Mouse (Mus musculus) kidney, embryonic 16.5 days (tissue): ENCODE data around the gene 4921524J17Rik. TPM values are rescaled to one million over a fixed set of nuclear protein-coding genes. Genes with fewer than 3 reads are reported as not detected.

Source experiments
- ATAC-seq: fragments of 200-750 bp; cut with Nextera tagmentation; 2 replicates; pipeline ENCODE4 v1.8.0; 2017; ENCODE audit warnings: moderate TSS enrichment; ENCODE audit not compliant: low FRiP score, low TSS enrichment
- H3K27ac ChIP-seq: fragments of 300-500 bp; sonication (generic); 2 replicates; pipeline ENCODE4 v1.5.1; 2014; ENCODE audit warnings: low read length
- H3K27me3 ChIP-seq: fragments of 300-500 bp; sonication (generic); 2 replicates; pipeline ENCODE4 v1.6.1; 2014; ENCODE audit warnings: low read length, control low read depth, mixed read lengths; ENCODE audit not compliant: insufficient read depth
- H3K36me3 ChIP-seq: fragments of 300-500 bp; sonication (generic); 2 replicates; pipeline ENCODE4 v1.6.1; 2014; ENCODE audit warnings: low read length, control low read depth, mixed read lengths; ENCODE audit not compliant: insufficient read depth
- H3K4me1 ChIP-seq: fragments of 300-500 bp; sonication (generic); 2 replicates; pipeline ENCODE4 v1.6.1; 2014; ENCODE audit warnings: low read length, control low read depth, mixed read lengths; ENCODE audit not compliant: insufficient read depth
- H3K4me2 ChIP-seq: fragments of 300-500 bp; sonication (generic); replicated peaks from 2 replicates; pipeline ENCODE4 v1.6.1; 2014; ENCODE audit warnings: low read depth, low read length
- H3K4me3 ChIP-seq: fragments of 300-500 bp; sonication (generic); 2 replicates; pipeline ENCODE4 v1.5.1; 2014; ENCODE audit warnings: mild to moderate bottlenecking, low read length
- H3K9ac ChIP-seq: fragments of 300-500 bp; sonication (generic); replicated peaks from 2 replicates; pipeline ENCODE4 v1.6.1; 2014; ENCODE audit warnings: low read length
- H3K9me3 ChIP-seq: fragments of 300-500 bp; sonication (generic); 2 replicates; pipeline ENCODE4 v1.6.1; 2016; ENCODE audit warnings: low read length, control low read depth
- WGBS: fragments of 180-500 bp; shearing (Covaris S2); extraction: QIAGEN DNeasy Blood & Tissue Kit; methylation state at CpG from one replicate; pipeline ENCODE4 v1.1.7; 2014; 5-methylcytosine and 5-hydroxymethylcytosine counted together
- polyA plus RNA-seq: library from polyadenylated mRNA; unstranded; fragments of >200 nt; fragmentation: Nextera tagmentation; extraction: Ambion mirVana; gene quantifications from 2 replicates; pipeline ENCODE4 v1.2.1, GENCODE M21; 2015

Gene 4921524J17Rik
- polyA plus RNA-seq, 1 experiment from 2014 or later: 38.8 TPM

GRCm38 (mm10) chr8:85466056-85466455 lies 33.4 kb upstream of the 4921524J17Rik start:
- no peak overlapping the region for H3K4me2 ChIP-seq
- no peak overlapping the region for H3K27ac ChIP-seq
- no peak overlapping the region for H3K4me3 ChIP-seq
- H3K9me3 ChIP-seq: no peaks in the 10 kb centered on the region
- no peaks in the 10 kb centered on the region for H3K27me3 ChIP-seq
- H3K9ac ChIP-seq: no peak overlapping the region
- no peaks in the 10 kb centered on the region for H3K36me3 ChIP-seq
- no peaks in the 10 kb centered on the region for H3K4me1 ChIP-seq
- no peak for ATAC-seq
- WGBS: 86% methylated on average over 4 of the region's 4 CpGs

GRCm38 (mm10) chr8:85464316-85464715 lies 31.7 kb upstream of the 4921524J17Rik start:
- no peaks in the 10 kb centered on the region for H3K36me3 ChIP-seq
- H3K4me2 ChIP-seq: no peak overlapping the region
- no peak overlapping the region for H3K4me3 ChIP-seq
- H3K27ac ChIP-seq: no peak overlapping the region
- H3K4me1 ChIP-seq: no peaks in the 10 kb centered on the region
- H3K27me3 ChIP-seq: no peaks in the 10 kb centered on the region
- no peak for ATAC-seq
- no peaks in the 10 kb centered on the region for H3K9me3 ChIP-seq
- H3K9ac ChIP-seq: no peak overlapping the region

DNA sequence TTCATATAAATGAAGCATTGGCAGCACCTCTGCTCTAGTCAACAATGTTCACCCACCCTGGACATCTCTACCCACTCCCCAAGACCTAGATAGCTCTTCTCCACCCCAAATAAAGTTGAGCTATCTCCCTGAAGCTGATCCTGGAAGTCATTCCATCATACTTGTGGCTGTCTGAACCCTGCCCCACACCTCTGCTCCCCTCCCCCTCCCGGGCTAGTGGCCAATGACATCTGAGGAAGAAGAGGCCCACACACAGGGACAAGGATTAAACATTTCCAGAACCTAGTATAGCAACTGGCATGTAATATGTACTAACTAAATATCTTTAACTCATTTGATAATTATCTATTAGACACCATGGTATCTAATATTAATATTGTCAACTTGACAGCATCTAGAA lies 29.8 kb upstream of the 4921524J17Rik start:
- Histone ChIP-seq H3K36me3 (no peaks in the 10 kb centered on the region), H3K4me2 (no peak overlapping the region), H3K27ac (no peak overlapping the region), H3K4me3 (no peak overlapping the region), H3K9ac (no peak overlapping the region), H3K27me3 (no peaks in the 10 kb centered on the region), H3K9me3 (no peaks in the 10 kb centered on the region), H3K4me1 (no peaks in the 10 kb centered on the region)
- ATAC-seq: no peak
- 73% methylated on average over 1 of the region's 1 CpGs for WGBS

DNA sequence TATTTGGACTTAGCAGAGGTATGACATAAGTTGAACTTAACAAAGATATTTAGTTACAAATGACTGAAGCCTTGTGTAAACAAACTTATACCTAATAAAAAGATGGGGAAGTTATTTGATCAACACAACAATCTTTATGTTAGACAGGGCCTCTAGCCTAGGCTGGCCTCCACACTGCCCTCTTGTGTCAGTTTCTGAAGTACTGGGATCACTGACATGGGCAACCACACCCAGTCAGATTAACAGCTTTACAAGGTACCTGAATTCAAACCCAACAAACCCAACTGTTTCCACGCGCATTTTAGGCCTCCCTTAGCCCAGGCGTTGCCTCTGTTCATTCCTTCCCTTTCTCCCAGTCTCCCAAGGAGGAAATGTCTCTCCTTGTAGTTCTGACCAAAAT lies 28.7 kb upstream of the 4921524J17Rik start:
- Histone ChIP-seq H3K4me1 (no peaks in the 10 kb centered on the region), H3K9ac (no peak overlapping the region), H3K27ac (no peak overlapping the region), H3K4me3 (no peak overlapping the region), H3K4me2 (no peak overlapping the region), H3K27me3 (no peaks in the 10 kb centered on the region), H3K9me3 (no peaks in the 10 kb centered on the region), H3K36me3 (no peaks in the 10 kb centered on the region)
- ATAC-seq: no peak
- 81% methylated on average over 3 of the region's 3 CpGs for WGBS

DNA sequence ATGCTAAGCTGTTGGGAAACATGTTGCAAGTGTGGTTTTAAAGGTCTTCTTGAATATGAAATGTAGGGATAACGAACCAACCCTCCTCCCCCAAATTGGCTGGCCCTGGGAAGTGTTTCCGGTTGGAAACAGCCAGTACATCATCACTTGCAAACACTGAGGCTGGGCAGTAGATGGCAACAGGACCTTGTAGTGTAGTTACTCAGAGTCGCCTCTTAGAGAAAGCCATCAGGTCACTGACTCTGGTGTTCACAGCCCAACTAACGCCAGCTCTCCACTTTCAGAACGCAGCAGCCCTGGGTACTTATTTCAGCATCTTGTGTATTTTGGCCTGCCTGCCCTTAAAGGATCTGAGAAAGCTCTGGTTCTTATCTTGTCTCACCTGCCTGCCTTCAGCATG lies 28.2 kb upstream of the 4921524J17Rik start:
- H3K27me3 ChIP-seq: no peaks in the 10 kb centered on the region
- no peak overlapping the region for H3K27ac ChIP-seq
- no peaks in the 10 kb centered on the region for H3K4me1 ChIP-seq
- no peak for ATAC-seq
- no peak overlapping the region for H3K4me3 ChIP-seq
- no peaks in the 10 kb centered on the region for H3K36me3 ChIP-seq
- WGBS: 41% methylated on average over 5 of the region's 5 CpGs
- H3K4me2 ChIP-seq: no peak overlapping the region
- H3K9ac ChIP-seq: no peak overlapping the region
- H3K9me3 ChIP-seq: no peaks in the 10 kb centered on the region

GRCm38 (mm10) chr8:85459582-85459981 lies 26.9 kb upstream of the 4921524J17Rik start:
- no peak for ATAC-seq
- Histone ChIP-seq H3K27ac (no peak overlapping the region), H3K4me2 (no peak overlapping the region), H3K27me3 (no peaks in the 10 kb centered on the region), H3K36me3 (no peaks in the 10 kb centered on the region), H3K4me1 (no peaks in the 10 kb centered on the region), H3K9ac (no peak overlapping the region), H3K9me3 (no peaks in the 10 kb centered on the region), H3K4me3 (no peak overlapping the region)
- WGBS: 71% methylated on average over 3 of the region's 3 CpGs

DNA sequence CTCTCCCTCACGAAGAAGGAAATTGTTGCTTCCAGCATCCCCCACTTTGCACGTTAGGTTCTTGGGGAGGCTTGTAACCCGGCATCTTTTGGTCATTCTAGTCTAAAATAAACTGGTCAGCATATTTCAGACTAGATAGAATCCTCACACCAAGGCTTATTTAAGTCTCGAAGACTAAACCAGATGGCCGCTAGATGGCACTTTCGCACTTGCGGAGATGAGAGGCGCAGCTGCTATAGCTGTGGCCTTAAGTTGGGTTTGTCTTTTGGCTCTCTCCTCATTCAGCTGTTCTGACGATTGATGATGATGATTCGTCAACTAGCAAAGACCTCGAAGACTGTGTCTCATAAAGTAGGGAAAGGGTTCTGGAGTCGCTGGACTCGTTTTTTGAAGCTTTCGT lies 23.9 kb upstream of the 4921524J17Rik start:
- Histone ChIP-seq H3K4me1 (peaks cover 7% of the 10 kb centered on the region; the same call in 1 of the 2 replicates), H3K9ac (no peak overlapping the region), H3K4me2 (peak overlapping the region; percentile 23; the same call in 1 of the 2 replicates), H3K4me3 (no peak overlapping the region), H3K27ac (no peak overlapping the region), H3K9me3 (no peaks in the 10 kb centered on the region), H3K27me3 (no peaks in the 10 kb centered on the region), H3K36me3 (no peaks in the 10 kb centered on the region)
- ATAC-seq: peak; percentile 74; the same call in 1 of the 2 replicates
- WGBS: 7% methylated on average over 14 of the region's 14 CpGs

GRCm38 (mm10) chr8:85454750-85455149 lies 22.1 kb upstream of the 4921524J17Rik start:
- peaks cover 7% of the 10 kb centered on the region; the same call in 1 of the 2 replicates for H3K4me1 ChIP-seq
- H3K27ac ChIP-seq: no peak overlapping the region
- ATAC-seq: no peak; the same call in 1 of the 2 replicates
- H3K9me3 ChIP-seq: no peaks in the 10 kb centered on the region
- H3K4me2 ChIP-seq: no peak overlapping the region
- H3K9ac ChIP-seq: no peak overlapping the region
- 63% methylated on average over 8 of the region's 8 CpGs for WGBS
- no peaks in the 10 kb centered on the region for H3K27me3 ChIP-seq
- no peak overlapping the region for H3K4me3 ChIP-seq
- H3K36me3 ChIP-seq: no peaks in the 10 kb centered on the region

GRCm38 (mm10) chr8:85453256-85453655 lies 20.6 kb upstream of the 4921524J17Rik start:
- H3K36me3 ChIP-seq: no peaks in the 10 kb centered on the region
- WGBS: 80% methylated on average over 2 of the region's 2 CpGs
- peaks cover 7% of the 10 kb centered on the region; the same call in 1 of the 2 replicates for H3K4me1 ChIP-seq
- H3K4me2 ChIP-seq: no peak overlapping the region
- H3K4me3 ChIP-seq: no peak overlapping the region
- no peaks in the 10 kb centered on the region for H3K27me3 ChIP-seq
- H3K9ac ChIP-seq: no peak overlapping the region
- no peaks in the 10 kb centered on the region for H3K9me3 ChIP-seq
- no peak for ATAC-seq
- H3K27ac ChIP-seq: no peak overlapping the region

DNA sequence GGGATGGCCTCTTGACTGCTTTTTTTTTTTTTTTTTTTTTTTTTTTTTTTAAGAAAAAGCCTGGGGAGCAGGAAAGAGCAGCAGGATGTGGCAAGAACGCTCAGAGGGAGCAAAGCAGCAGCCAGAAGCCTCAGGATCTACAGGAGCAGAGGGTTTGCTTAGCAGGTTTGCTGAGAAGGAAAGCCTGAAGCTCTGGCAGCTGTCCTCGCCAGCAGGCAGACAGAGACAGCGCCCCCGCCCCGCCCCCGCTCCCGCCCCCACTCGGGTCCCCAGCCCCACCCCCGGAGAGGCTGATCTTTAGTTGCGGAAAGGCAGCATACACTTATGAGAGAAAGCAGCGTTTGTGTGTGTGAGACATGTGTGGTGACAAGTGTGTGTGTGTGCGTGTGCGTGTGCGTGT lies 19.7 kb upstream of the 4921524J17Rik start:
- Histone ChIP-seq H3K9ac (no peak overlapping the region; the same call in 1 of the 2 replicates), H3K4me2 (peak overlapping the region; percentile 41), H3K36me3 (no peaks in the 10 kb centered on the region), H3K27me3 (no peaks in the 10 kb centered on the region), H3K27ac (no peak overlapping the region), H3K4me3 (peak overlapping the region; percentile 3; the same call in 1 of the 2 replicates), H3K9me3 (no peaks in the 10 kb centered on the region), H3K4me1 (peaks cover 7% of the 10 kb centered on the region; the same call in 1 of the 2 replicates)
- 21% methylated on average over 14 of the region's 14 CpGs for WGBS
- ATAC-seq: 0 out of 2 replicates have a peak, but pooled peaks have one; percentile 19
